Mouse (Mus musculus) urinary bladder, postnatal 25 days (tissue): Measurements from ENCODE around the gene Pfdn6.
"Not testable (repeated sequence)": the region's sequence is repeated elsewhere in the genome, so short reads cannot be mapped to it uniquely, and the experiment has no call there.

Experiments
- DNase-seq: peaks from one replicate; pipeline ENCODE4 v3.0.0; 2022; ENCODE audit warnings: low spot score

Gene Pfdn6

DNA sequence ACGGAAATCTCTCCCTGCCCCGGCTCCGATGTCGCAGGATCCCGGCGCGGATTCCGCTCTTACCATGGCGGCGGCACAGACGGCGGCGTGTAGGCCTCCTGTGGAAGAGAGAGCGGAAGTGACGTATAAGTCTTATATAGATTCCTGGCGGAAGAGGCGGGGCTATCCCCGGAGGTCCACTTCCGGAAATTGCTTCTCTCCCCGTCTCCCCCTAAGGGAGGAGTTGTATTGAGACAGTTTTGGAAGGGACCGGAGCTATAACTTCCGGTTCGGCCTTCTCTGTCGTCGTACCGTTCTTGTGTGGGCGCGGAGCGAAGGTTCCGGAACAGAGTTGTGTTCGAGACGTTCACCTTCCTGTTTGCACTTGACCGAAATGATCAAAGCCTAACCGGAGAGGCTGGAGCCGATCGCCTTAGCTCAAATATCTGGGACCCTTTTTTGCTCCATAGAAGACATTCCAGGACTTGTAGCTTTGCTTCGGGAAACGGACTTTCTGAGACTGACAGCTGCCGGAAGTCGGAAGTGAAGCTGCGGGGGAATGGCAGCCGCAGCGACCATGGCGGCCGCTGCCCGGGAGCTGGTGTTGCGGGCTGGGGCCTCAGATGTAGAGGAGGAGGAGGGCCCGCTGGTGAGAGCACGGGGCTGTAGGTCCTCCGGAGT lies 15.5 kb upstream of the Pfdn6 start, which contains the start of the genes Vps52 and Rps18:
Gene Vps52, plus strand, starts transcription at position 258 of the 660 bp plus-strand sequence.
Gene Rps18, minus strand, starts transcription at position 447 of the 660 bp plus-strand sequence.
- DNase-seq, result peak; percentile 91

DNA sequence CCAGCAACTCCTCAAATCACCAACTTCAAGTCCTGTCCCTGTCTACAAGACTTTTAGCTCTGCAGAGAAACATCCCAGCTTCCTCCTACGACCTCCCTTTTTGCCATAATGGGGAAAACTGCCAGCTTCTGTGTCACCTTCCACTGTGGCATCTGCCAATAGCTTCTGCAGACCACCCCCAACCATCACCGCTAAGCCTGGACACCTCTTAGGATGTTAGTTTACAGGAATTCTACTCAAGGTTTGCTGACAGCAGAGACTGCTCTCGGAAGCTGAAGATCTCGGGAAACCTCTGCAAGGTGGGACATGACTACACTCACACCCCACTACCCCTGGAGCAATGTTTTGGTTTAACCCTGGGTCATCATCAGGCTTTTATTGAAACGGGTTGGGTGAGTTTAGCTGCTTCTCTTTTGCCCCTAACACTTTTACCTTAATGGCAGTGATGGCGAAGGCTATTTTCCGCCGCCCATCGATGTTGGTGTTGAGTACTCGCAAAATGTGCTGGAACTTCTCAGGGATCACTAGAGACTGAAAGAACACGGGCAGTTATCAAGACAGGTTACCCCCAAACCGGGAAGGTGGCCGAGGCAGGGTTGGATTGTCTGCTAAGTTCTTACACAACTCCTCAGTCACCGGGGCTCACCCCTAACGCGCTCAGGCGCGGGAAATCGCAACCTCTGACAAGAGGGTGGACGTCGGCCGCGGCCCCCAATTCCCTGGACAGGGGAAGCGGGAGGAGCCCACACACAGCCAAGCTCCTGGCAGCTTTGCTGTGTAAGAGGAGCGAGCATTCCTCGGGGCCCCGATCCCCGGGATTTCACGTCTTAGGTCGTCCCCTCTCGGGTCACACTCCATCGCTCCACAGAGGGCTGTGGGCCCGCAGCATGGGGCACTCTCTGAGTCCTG lies 14.8 kb upstream of the Pfdn6 start:
- no peak for DNase-seq

DNA sequence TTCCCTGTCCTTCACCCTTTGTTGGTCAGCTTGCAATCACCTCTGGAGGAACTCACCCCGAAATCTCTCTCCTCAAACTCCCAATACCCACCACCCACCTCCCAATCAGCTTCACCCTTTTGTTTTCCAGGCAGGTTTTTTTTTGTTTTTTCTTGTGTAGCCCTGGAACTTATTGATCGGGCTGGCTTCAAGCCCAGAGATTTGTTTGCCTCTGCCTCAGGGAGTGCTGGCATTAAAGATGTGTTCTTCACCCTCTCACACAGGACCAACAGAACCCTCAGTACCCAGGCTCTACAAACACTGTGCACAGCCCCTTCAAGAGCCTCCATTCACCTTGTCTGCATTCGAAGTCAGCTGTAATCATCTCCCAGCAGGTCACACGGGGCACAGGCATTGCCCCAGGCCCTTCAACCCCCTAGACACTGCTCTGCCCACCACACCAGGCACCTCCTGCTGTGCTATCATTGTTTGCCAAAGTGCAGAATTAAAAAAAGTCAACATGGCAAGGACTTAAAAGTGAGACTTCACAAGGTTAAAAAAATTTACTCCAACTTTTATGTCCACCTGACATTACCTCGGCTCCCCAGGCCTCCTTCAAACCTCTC lies 13.9 kb upstream of the Pfdn6 start:
- no peak for DNase-seq

DNA sequence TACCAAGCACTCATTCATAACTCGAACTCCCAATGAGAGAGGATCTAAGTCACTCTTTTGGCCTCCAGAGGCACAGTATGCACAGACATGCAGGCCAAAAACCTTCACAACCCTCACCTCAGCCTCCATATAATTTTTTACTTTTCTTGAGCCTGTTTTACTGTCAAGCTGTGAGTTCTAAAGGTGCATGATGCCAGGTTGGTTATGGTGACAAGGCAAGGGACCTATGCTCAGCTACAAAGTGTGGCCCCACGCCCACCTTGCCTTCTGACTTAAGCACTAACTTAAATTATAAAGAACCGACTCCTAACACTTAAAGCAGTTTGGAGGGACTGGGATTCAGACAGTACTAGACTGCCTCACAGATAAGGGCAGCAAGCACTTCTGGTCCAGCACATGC lies 13.2 kb upstream of the Pfdn6 start:
- DNase-seq, result no peak

DNA sequence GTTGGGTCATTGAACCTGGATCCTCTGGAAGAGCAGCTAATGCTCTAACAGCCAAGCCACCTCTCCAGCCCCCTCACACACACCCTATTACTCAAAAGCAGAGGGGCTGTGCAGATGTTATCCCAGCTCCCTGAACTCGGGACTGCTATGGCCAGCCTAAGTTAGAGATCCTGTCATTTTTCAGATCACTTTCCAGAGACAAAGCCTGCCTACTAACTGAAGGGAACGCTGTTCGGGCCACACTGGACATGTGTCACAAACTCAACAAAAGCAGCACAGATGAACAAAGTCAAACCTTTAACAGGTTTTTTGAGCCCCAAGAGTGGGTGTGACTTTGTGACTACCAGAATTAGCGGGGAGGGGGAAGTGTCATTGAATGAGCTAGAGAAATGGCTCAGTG lies 12.7 kb upstream of the Pfdn6 start:
- DNase-seq, result no peak

DNA sequence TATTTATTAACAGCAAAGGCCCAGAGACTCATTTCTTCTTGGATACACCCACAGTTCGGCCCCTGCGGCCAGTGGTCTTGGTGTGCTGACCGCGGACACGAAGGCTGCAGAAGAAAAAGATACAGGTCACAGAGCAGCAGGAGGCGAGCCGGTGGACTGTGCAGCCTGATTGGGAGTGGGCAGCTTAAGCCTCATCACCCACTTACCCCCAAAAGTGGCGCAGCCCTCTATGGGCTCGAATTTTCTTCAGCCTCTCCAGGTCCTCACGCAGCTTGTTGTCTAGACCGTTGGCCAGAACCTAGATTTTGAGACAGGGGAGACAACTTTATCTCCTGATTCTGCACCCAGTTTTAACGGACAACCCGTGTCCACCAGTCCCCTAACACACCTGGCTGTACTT lies 11.9 kb upstream of the Pfdn6 start:
- DNase-seq, result not testable (repeated sequence)

DNA sequence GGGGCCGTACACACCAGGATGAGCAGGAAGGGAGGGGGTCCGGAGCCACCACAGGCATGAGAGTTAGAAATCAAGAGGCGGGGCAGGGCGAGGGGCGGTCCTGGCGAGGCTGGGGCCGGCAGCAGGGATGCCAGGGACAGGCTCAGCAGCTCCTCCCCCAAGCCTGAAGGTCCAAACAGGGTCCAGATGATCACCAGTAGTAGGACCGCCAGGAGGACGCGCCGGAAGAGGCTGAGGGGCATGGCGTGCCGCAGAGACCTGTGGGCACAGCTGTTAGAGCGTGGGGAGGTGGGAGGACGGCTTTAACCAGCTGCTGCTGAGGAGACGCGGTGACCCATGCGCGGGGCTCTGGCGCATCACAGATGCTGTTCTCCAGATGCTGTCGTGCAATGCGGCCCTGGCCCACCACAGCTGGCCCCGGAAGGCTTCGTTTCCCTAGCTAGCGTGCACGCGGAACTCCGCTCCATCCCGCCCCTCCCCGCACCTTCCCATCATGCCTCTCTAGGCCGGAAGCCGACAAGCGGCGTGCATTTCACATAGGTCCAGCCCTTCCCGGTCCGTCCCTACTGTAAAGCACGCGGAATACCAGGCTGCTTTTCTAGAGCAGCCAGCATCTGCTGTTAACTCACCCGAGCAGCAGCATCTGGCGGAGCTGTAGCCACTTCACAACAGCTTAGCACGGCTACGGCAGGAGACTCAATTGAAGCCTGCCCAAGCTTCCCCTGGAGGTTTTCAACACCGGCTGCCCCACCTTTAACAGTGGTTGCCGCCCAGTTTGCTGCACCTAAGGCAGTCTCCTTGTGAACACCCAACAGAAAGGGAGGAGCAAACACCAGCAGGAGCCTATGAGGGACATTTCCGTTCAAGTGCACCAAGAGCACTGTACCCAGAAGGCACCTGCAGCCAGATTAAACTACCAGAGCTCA lies 11.1 kb upstream of the Pfdn6 start, which contains the start of gene B3galt4:
Gene B3galt4, minus strand, starts transcription at position 468 of the 926 bp plus-strand sequence.
- peak; percentile 66 for DNase-seq

DNA sequence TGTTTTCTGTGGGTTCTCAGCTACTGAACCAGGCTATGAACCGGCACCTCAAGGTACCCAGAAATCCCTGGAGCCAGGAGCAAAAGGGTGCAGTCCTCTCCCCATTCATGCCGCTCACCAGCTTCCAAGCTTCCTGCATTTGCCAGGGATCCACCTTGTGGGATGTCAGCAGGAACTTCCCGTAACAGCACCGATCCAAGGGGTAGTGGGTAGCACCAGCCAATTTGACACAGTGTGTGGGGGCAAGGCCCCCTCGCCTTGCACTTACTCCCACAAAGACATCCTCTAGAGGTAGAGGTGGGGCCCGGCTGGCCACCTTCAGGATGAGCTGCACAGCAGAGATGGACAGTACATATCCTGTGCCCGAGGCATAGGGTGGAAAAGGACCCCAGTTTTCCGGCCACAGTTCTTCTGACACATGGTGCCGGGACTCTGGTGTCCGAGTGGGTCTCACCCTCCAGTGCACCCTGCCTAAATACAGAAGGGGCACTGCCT lies 10.0 kb upstream of the Pfdn6 start:
- DNase-seq, result no peak

DNA sequence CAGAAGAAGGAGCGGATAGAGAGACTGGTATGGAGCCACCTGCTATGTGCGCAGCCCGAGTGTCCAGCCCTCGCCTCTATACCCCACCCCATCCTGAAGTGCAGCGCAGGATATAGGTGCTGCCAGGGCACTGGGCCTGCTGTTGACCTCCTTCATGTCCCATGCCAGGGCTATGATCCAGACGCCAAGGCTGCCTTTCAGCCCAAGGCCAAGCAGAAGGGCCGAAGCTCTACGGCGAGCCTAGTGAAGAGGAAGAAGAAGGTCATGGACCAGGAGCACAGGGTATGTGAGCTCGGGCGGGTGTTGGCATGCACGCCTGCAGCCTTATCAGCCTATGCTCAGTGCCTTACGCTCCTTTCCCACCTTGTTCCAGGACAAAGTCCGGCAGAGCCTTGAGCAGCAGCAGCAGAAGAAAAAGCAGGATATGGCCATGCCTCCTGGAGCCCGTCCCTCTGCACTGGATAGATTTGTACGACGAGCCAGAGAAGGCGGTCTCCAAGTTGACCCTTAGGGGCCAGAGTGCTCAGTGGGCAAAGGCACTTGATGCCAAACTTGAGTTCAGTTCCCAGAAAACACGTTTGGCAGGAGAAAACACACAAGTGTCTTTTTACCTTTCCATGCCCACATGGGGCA lies 8.9 kb upstream of the Pfdn6 start:
- no peak for DNase-seq

DNA sequence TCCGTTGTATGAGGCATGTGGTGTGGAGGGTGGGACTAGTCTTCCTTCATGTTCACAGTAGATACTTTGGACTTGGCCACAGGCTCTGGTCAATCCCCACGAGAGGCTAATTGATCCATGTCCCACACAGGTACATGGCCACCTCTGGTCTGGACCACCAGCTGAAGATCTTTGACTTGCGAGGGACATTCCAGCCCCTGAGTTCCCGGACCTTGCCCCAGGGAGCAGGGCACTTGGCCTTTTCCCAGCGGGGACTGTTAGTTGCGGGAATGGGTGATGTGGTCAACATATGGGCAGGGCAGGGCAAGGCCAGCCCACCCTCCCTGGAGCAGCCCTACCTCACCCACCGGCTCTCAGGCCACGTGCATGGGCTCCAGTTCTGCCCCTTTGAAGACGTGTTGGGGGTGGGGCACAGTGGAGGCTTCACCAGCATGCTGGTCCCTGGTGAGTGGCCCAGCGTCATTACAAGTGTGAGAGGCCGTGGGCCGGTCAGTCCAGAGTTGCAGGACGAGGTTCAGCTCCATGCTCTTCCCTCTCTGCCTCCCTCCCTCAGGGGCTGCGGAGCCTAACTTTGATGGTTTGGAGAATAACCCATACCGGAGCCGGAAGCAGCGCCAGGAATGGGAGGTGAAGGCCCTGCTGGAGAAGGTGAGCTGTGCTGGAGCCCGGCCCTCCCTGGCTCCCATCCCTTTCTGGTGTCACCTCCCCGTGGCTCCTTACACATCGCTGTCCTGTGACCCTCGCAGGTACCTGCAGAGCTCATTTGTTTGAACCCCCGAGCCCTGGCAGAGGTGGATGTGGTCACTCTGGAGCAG lies 8.2 kb upstream of the Pfdn6 start:
- no peak for DNase-seq

DNA sequence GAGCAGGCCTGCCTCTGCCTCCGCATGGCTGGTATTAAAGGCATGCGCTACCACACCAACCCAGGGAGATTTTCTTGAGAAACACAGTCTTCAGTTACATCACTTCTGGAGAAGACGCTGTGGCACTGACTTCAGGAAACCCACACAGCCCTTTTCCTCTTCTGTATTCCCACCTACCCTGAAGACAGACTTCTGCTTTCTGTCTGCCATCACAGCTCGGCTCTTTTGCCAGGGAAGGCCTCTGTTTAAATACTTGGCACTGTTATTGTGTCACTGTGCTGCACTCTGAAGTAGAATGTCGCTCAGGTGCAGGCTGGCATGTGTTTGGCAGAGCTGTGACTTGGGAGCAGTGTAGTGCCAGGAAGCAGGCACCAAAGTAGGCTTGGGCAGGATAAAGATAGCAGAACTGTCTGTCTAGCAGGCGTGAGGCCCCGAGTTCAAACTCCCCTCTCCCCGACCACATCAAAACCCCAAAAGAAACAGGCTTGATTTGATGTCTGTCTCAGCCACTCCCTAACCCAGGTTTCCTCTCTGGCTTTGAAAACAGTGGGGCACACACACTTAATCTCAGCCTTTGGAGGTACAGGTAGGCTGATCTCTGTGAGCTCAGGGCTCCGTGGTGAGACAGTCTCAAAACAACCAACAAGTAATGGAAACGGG lies 7.4 kb upstream of the Pfdn6 start:
- DNase-seq, result no peak

DNA sequence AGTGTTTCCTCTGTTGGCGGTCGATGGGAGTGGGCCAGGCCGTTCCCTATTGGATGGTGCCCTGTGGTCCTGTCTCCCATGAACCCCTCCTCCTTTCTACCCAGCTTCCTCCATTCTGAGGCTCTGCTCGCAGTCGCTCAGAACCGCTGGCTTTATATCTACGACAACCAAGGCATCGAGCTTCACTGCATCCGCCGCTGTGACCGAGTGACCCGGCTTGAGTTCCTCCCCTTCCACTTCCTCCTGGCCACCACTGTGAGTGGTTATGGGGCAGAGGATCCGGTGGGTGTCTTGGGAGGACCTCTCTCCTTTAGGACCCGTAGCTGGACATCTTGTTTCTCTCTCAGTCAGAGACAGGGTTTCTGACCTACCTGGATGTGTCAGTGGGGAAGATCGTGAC lies 3.3 kb upstream of the Pfdn6 start:
- no peak for DNase-seq

DNA sequence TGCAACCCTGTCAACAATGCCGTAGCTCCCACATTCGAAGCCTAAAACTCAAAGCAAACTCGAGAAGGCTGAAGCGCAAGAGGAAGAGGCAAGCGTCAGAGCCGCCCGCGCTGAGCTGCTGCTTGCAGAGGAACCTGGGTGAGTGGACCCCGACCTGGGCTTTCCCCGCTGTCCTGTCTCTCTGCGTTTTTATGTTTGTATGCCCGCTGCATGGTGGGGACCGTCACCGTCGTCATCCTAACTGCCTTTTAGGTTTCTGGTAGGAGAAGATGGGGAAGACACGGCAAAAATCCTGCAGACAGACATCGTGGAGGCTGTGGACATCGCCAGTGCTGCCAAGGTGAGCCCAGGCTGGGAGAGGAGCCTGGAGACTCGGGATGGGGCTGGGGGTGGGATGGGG lies 1.2 kb upstream of the Pfdn6 start:
- DNase-seq, result no peak

DNA sequence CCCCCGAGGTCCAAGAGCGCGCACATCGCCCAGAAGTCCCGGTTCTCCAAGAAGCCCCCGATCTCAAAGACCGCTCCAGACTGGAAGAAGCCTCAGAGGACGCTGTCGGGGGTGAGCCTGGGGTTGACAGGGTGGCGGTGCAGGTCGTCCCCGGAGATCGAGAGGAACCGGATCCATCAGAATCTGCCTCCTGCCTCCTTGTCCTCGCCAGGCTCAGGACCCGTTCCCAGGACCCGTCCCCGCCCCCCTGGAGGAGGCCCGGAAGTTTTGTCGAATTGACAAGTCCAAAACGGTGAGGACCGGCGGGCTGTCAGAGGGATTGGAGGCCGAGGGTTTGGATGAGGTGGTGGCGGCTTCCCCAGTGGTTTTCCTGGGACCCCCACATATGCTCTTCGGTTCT lies 838 bp upstream of the Pfdn6 start:
- DNase-seq, result no peak

DNA sequence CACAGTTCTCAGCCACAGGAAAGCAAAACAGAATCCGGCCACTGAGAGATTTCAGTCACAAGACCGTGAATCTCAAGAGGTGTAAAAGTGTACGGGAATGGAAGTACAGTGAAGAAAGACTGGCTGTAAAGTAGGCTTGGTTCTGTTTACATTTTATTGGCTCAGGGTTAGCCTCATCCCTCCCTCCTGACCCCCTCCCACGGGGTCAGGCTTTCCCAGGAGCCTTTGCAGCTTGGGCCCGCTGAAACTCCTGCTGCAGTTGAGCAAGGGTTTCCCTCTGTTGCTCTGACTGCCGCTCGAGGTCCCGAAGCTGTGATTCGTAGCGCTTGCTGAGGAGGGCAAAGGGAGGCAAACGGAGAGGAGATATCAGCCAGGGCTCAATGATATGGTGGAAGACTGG lies 1.4 kb downstream of the Pfdn6 start:
- DNase-seq, result no peak

DNA sequence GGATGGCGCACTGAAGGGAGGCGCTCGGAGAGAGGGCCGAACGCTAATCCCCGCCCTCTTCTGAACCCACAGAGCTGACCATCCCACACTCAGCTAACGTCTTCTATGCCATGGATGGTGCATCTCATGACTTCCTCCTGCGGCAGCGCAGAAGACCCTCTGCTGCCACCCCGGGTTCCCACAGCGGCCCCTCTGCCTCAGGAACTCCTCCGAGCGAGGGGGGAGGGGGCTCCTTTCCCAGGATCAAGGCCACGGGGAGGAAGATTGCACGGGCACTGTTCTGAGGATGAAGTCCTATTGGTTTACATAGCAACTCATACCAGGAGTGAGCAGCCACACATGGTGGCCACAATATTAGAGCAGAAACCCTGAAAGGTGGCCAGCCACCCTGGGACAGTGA lies 3.1 kb downstream of the Pfdn6 start:
- DNase-seq, result no peak

DNA sequence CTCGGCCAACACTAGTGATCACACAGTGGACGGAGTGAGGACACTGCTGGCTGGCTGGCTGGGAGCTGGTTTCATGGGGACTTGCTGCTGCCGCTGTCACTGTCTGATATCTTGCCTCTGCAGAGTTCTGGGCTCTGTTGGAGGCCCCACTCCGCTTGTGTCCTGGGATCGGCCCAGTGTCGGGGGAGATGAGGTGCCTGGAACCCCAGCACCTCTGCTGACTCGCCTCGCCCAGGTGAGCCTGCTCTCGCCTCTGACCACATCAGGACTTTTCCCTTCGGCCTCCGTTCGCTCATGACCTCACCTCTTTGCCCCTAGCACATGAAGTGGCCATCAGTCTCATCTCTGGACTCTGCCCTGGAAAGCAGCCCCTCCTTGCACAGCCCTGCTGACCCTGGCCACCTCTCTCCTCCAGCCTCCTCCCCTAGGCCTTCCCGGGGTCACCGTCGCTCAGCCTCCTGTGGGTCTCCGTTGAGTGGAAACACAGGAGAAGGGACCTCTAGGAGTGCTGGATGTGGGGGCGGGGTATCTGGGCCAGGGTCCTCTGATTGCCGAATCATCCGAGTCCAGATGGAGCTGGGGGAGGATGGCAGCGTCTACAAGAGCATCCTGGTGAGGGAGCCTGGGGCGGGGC lies 4.6 kb downstream of the Pfdn6 start:
- DNase-seq, result no peak

DNA sequence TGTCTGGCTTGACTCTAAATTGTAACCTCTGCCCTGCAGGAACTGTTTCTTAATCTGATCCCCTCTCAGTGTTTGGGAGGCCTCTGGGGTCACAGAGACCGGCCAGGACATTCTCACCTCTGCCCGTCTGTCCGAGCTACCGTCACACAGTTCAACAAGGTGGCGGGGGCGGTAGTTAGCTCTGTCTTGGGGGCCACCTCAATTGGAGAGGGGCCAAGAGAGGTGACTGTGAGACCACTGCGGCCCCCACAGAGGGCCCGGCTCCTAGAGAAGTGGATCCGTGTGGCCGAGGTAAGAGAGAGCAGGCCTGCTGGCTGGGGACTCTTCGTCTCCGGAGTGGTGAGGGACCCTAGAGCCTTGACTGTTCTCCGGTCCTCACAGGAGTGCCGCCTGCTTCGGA lies 7.2 kb downstream of the Pfdn6 start:
- DNase-seq, result no peak

DNA sequence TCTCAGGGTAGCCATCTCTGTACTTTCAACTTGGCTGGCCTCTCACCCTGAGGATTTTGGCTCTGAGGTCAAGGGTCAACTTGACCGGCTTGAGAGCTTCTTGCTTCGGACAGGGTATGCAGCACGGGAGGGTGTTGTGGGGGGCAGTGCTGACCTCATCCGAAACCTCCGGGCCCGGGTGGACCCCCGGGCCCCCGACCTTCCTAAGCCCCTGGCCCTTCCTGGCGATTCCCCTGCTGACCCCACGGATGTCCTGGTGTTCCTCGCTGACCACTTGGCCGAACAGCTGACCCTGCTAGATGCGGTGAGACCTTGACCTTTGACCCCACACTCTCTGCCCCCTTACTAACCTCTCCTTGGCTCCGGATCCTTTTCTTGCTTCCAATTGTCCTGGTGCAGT lies 7.7 kb downstream of the Pfdn6 start:
- no peak for DNase-seq
